Mouse (Mus musculus): ENCODE data around the gene BC035947.
"Not testable (repeated sequence)": the region's sequence is repeated elsewhere in the genome, so short reads cannot be mapped to it uniquely, and the experiment has no call there.

Gene BC035947

GRCm38 (mm10) chr1:78511621-78512160, at the start of gene BC035947:
Gene BC035947, minus strand, starts transcription at chr1:78512158.
- DNase-seq (ENCODE audit: low spot score in 2 of 2): no peak

GRCm38 (mm10) chr1:78554012-78554666, 42.2 kb upstream of the BC035947 start:
- DNase-seq (ENCODE audit: low spot score in 2 of 2): no peak

- no peak for DNase-seq (ENCODE audit: low spot score in 2 of 2)
Measured at GRCm38 (mm10) chr1:78548961-78549360, 37.0 kb upstream of the BC035947 start.

GRCm38 (mm10) chr1:78546258-78546657, 34.3 kb upstream of the BC035947 start:
- no peak for DNase-seq (ENCODE audit: low spot score in 2 of 2)

GRCm38 (mm10) chr1:78543631-78544030, 31.7 kb upstream of the BC035947 start:
- DNase-seq (ENCODE audit: low spot score in 2 of 2): not testable (repeated sequence)

- DNase-seq (ENCODE audit: low spot score in 2 of 2): no peak
Measured at GRCm38 (mm10) chr1:78539166-78539565, 27.2 kb upstream of the BC035947 start.

GRCm38 (mm10) chr1:78538396-78538795, 26.4 kb upstream of the BC035947 start:
- DNase-seq (ENCODE audit: low spot score in 2 of 2): no peak

- peak; percentile 12 to 40 for DNase-seq (ENCODE audit: low spot score in 2 of 2)
Measured at GRCm38 (mm10) chr1:78537494-78538010, 25.6 kb upstream of the BC035947 start.

- DNase-seq (ENCODE audit: low spot score in 2 of 2): peak; percentile 67 to 77
Measured at GRCm38 (mm10) chr1:78536310-78537164, 24.6 kb upstream of the BC035947 start.

- no peak for DNase-seq (ENCODE audit: low spot score in 2 of 2)
Measured at GRCm38 (mm10) chr1:78534428-78535150, 22.6 kb upstream of the BC035947 start.

- no peak for DNase-seq (ENCODE audit: low spot score in 2 of 2)
Measured at GRCm38 (mm10) chr1:78532184-78532800, 20.3 kb upstream of the BC035947 start.

GRCm38 (mm10) chr1:78530500-78531215, 18.7 kb upstream of the BC035947 start:
- no peak for DNase-seq (ENCODE audit: low spot score in 2 of 2)

GRCm38 (mm10) chr1:78529011-78529410, 17.1 kb upstream of the BC035947 start:
- DNase-seq (ENCODE audit: low spot score in 2 of 2): no peak

- DNase-seq (ENCODE audit: low spot score in 2 of 2): no peak
Measured at GRCm38 (mm10) chr1:78528356-78528755, 16.4 kb upstream of the BC035947 start.

GRCm38 (mm10) chr1:78525189-78525886, 13.4 kb upstream of the BC035947 start:
- DNase-seq (ENCODE audit: low spot score in 2 of 2): peak; percentile 32 to 61

GRCm38 (mm10) chr1:78518907-78519306, 6.9 kb upstream of the BC035947 start:
- DNase-seq (ENCODE audit: low spot score in 2 of 2): no peak

- no peak for DNase-seq (ENCODE audit: low spot score in 2 of 2)
Measured at GRCm38 (mm10) chr1:78512756-78513155, 798 bp upstream of the BC035947 start.

- peak in 1 of 2 experiments; percentile 10 for DNase-seq (ENCODE audit: low spot score in 2 of 2)
Measured at GRCm38 (mm10) chr1:78510862-78511261, 1.1 kb downstream of the BC035947 start, which contains the start of gene Mogat1. Gene Mogat1, plus strand, starts transcription at chr1:78510991.

GRCm38 (mm10) chr1:78507137-78507536, 4.8 kb downstream of the BC035947 start:
- DNase-seq (ENCODE audit: low spot score in 2 of 2): no peak

GRCm38 (mm10) chr1:78502527-78502926, 9.4 kb downstream of the BC035947 start:
- no peak for DNase-seq (ENCODE audit: low spot score in 2 of 2)
